Mouse (Mus musculus) heart, embryonic 11.5 days (tissue): ENCODE measurements at regions not wholly inside any gene's neighbourhood (a gene's known extent, or its start where the extent isn't known, plus 50 kb on each side); places are given as distances from the start of the nearest gene placed in this dataset.

Source experiments
- ATAC-seq: fragments of 200-750 bp; cut with Nextera tagmentation; replicated peaks from 2 replicates; pipeline ENCODE4 v1.8.0; 2017; ENCODE audit warnings: moderate library complexity; ENCODE audit not compliant: insufficient number of reproducible peaks, low FRiP score, low TSS enrichment
- H3K27ac ChIP-seq: fragments of 300-500 bp; sonication (generic); 2 replicates; pipeline ENCODE4 v1.5.1; 2014; ENCODE audit warnings: mild to moderate bottlenecking, low read depth, low read length
- H3K27me3 ChIP-seq: fragments of 300-500 bp; sonication (generic); 2 replicates; pipeline ENCODE4 v1.6.1; 2014; ENCODE audit warnings: mild to moderate bottlenecking, low read length, mixed read lengths; ENCODE audit not compliant: control insufficient read depth, insufficient read depth
- H3K36me3 ChIP-seq: fragments of 300-500 bp; sonication (generic); 2 replicates; pipeline ENCODE4 v1.6.1; 2014; ENCODE audit warnings: mild to moderate bottlenecking, low read length, moderate library complexity, mixed read lengths; ENCODE audit not compliant: control insufficient read depth, insufficient read depth
- H3K4me1 ChIP-seq: fragments of 300-500 bp; sonication (generic); 2 replicates; pipeline ENCODE4 v1.6.1; 2014; ENCODE audit warnings: low read length; ENCODE audit not compliant: control insufficient read depth, insufficient read depth
- H3K4me2 ChIP-seq: fragments of 300-500 bp; sonication (generic); 2 replicates; pipeline ENCODE4 v1.6.1; 2014; ENCODE audit warnings: mild to moderate bottlenecking, moderate library complexity
- H3K4me3 ChIP-seq: fragments of 300-500 bp; sonication (generic); 2 replicates; pipeline ENCODE4 v1.5.1; 2014; ENCODE audit warnings: low read depth, low read length
- H3K9ac ChIP-seq: fragments of 300-500 bp; sonication (generic); 2 replicates; pipeline ENCODE4 v1.6.1; 2014; ENCODE audit warnings: mild to moderate bottlenecking, low read depth, low read length, moderate library complexity
- H3K9me3 ChIP-seq: fragments of 300-500 bp; sonication (generic); replicated peaks from 2 replicates; pipeline ENCODE4 v1.6.1; 2016; ENCODE audit warnings: low read length; ENCODE audit not compliant: control insufficient read depth
- WGBS: fragments of 180-500 bp; shearing (Covaris S2); extraction: QIAGEN DNeasy Blood & Tissue Kit; methylation state at CpG from one replicate; pipeline ENCODE4 v1.1.7; 2014; ENCODE audit not compliant: insufficient replicate concordance; 5-methylcytosine and 5-hydroxymethylcytosine counted together

DNA sequence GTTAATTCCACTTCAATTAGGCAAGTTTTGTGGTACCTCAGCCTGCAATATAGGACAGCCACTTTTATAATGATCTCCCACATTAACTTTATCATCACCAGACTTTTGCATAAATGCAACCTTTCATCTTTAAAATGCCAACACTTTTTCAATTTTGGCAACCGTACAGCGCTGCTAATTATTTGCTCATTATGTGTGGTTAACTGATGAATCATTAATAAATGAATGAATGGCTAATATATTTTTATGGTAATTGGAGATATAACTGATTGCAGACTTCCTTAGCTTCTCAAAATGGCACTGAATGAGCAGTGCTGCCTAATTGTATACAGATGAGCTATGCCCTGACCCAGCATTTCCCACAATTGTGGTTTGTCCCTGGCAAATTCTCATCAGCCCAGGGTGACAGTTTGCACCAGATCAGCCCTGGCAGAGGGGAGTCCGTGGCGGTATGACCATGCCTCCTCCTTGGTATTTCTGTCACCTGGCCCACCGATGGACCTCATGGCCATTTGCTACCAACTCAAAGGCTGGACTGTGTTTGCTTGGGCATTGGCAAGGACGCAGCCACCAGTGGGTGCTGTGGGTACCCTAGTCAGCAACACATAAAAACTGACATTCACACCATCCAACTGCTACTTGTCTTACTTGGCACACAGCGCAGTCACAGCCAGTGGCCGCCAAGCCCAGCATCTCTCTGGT, 173.7 kb upstream of the Lmo4 start:
- H3K27me3 ChIP-seq = no peaks in the 10 kb centered on the region
- 88% methylated on average over 8 of the region's 8 CpGs for WGBS
- H3K36me3 ChIP-seq = no peaks in the 10 kb centered on the region
- no peak overlapping the region for H3K4me3 ChIP-seq
- no peak overlapping the region for H3K9ac ChIP-seq
- no peak overlapping the region for H3K27ac ChIP-seq
- H3K9me3 ChIP-seq = no peaks in the 10 kb centered on the region
- 0 out of 2 replicates have a peak, but pooled peaks cover 3% of the 10 kb centered on the region for H3K4me1 ChIP-seq
- no peak for ATAC-seq
- no peak overlapping the region for H3K4me2 ChIP-seq

DNA sequence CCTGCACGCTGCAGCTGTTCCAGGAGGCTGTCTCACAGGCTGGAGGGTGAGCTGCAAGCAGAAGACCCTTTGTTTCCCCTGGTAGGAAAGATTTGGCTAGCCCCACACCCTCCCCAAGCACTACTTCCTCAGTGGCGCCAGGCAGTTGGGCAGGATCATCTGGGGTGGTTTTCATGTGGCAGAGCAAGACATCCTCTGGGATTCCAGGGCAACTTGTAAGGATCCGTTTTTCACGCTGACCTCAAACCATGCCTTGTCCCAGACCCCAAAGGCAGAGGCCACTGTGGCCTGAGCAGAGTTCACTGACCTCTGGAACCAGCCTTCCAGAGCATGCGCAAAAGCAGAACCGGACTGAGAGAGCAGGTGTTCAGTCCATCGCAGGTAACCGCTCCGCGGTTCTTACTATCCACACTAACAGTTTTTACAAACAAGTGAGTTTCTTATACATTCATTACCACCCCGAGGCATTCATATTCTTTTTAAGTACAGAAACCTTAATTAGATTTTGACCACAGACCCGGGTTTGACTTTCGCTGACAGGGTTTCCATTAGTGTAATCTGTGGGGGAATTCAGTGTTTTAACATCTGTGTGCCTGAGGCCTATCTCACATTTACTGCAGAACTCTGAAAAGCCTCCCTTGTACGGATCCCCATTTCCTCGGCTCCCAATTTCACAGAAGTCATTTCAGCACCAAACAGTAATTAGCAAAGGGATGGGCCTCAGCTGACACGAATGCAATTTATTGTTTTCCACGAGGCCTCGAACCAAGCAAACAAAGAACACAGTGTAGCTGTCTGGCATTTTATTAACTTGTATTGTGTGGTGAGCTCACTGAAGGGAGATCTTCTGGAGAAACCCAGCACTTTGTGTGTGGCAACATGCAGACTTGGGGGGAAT, 172.9 kb upstream of the Lmo4 start:
- 0 out of 2 replicates have a peak, but pooled peaks cover 3% of the 10 kb centered on the region for H3K4me1 ChIP-seq
- H3K27ac ChIP-seq = no peak overlapping the region
- H3K9me3 ChIP-seq = no peaks in the 10 kb centered on the region
- no peak overlapping the region for H3K9ac ChIP-seq
- no peak overlapping the region for H3K4me3 ChIP-seq
- WGBS = 73% methylated on average over 18 of the region's 18 CpGs
- no peaks in the 10 kb centered on the region for H3K36me3 ChIP-seq
- H3K27me3 ChIP-seq = no peaks in the 10 kb centered on the region
- no peak overlapping the region for H3K4me2 ChIP-seq
- no peak for ATAC-seq

DNA sequence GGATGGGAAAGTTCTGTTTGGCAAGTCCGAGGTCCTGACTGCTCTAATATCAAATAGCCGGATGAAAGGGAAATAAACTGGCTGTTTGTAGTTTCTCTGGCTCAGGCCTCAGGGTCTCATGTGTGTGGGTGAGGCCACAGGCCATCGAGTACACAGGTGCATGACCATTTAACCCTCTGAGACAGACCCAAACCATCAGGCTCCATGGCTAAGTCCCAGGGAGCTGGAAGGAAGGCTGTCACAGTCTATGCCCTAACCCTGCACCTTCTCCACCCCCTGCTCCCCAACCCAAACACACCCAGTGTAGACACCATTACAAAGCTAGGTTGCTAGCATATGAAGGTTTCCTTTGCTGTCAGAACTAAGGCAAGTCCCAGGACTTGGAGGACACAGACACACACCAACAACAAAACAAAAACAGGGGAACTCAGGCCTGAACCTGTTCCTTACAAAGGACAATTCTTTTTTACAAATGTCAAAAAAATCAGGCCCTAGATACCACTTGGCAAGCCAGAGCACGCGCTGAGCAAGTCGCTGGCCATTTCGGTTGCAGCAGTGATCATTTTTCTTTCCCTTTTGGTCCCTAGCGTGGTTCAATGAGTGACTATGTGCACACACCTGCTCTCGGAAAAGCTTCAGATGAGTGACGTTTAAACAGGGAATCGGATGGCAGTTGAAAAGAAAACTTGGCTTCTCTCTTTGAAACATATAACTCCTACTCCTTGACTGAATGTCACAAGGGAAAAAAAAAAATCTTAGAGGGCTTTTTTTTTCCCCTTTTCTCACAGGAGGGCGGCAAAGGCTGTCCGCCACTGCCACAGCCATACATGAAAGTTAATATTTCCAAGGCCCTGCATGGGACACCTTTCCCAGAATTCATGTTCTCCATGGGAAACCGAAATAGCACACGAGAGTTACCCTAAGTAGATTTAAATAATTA, 171.7 kb upstream of the Lmo4 start:
- Histone ChIP-seq H3K36me3 (no peaks in the 10 kb centered on the region), H3K4me3 (no peak overlapping the region), H3K4me1 (0 out of 2 replicates have a peak, but pooled peaks cover 3% of the 10 kb centered on the region), H3K27me3 (no peaks in the 10 kb centered on the region), H3K9me3 (no peaks in the 10 kb centered on the region), H3K27ac (no peak overlapping the region), H3K9ac (no peak overlapping the region), H3K4me2 (no peak overlapping the region)
- ATAC-seq = no peak
- WGBS = 75% methylated on average over 15 of the region's 15 CpGs

DNA sequence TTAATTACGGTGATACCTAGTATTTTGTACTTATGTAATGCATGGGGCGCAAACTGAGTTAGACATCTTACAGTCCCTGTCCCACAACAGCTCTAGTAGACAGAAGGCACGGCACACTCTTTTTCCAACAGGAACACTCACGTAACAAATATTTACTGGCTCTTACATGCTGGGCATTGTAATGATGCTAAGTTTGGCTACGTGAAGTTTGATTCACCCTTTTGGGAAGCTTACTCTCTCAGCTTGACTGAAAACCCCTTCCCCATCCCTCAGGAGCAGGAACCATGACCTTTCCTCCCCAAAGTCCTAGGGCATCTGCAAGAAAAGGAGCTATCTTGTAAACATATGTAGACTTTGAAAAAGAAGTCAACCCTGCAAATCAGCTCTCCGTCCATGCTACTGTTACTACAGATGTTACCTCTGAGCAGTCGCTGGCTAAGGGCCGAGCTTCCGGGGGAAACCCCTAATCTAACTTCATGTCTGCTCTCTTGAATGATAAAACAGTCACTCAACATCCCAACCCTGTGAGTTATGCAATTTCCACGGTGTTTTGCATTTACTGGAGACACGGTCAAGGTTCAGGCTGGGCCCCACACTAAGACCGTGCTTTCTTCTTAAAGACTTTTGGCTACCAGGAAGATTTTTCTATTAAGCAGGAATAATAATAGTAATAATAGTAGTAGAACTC, 170.8 kb upstream of the Lmo4 start:
- no peak overlapping the region for H3K4me3 ChIP-seq
- WGBS = 65% methylated on average over 12 of the region's 12 CpGs
- H3K27ac ChIP-seq = no peak overlapping the region
- 0 out of 2 replicates have a peak, but pooled peaks cover 3% of the 10 kb centered on the region for H3K4me1 ChIP-seq
- H3K36me3 ChIP-seq = no peaks in the 10 kb centered on the region
- ATAC-seq = no peak
- H3K9ac ChIP-seq = no peak overlapping the region
- no peak overlapping the region for H3K4me2 ChIP-seq
- H3K27me3 ChIP-seq = no peaks in the 10 kb centered on the region
- no peaks in the 10 kb centered on the region for H3K9me3 ChIP-seq

DNA sequence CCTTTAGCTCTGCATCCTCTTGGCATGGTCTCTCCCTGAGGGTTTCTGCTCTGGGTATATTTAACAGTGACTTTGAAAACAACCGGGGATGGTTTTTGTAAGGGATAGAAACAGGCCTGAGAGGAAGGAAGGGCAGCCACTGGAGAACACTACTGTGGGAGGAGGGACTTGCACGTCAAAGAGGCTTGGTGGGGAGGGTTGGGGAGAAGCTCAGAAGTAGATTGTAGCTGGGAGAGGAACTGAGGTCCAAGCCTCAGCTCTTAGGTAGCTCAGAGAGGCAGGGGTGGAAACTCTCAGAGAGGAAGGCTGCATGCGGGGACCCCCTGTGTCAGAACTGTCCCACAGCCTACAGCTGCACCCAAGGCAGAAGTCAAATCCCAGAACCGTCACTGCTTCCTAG, 163.3 kb upstream of the Lmo4 start:
- no peaks in the 10 kb centered on the region for H3K27me3 ChIP-seq
- H3K36me3 ChIP-seq = no peaks in the 10 kb centered on the region
- H3K27ac ChIP-seq = no peak overlapping the region
- H3K4me1 ChIP-seq = no peaks in the 10 kb centered on the region; the same call in 1 of the 2 replicates
- H3K9ac ChIP-seq = no peak overlapping the region
- H3K9me3 ChIP-seq = no peaks in the 10 kb centered on the region
- 66% methylated on average over 4 of the region's 4 CpGs for WGBS
- no peak overlapping the region for H3K4me2 ChIP-seq
- no peak overlapping the region for H3K4me3 ChIP-seq
- ATAC-seq = no peak

DNA sequence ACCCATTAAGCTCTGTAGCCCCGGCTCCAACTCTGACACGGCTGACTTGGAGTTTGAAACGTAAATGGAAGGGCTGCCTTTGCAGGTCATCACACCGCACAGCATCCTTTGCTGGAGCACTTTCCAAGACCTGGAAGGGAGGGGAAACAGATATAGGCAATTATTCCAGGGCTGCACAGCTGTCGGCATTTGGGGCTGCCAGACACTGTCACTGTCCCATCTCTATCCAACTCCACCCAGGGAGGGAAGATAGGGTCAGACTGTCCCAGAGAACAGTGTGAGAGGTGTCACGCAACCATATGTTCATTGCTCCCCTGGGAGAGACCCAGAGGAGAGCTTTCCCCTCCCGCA, 162.7 kb upstream of the Lmo4 start:
- 33% methylated on average over 7 of the region's 7 CpGs for WGBS
- Histone ChIP-seq H3K36me3 (no peaks in the 10 kb centered on the region), H3K4me3 (peak overlapping the region; percentile 20; the same call in 1 of the 2 replicates), H3K9me3 (no peaks in the 10 kb centered on the region), H3K4me1 (no peaks in the 10 kb centered on the region; the same call in 1 of the 2 replicates), H3K9ac (no peak overlapping the region), H3K27ac (no peak overlapping the region), H3K4me2 (peak overlapping the region; percentile 60), H3K27me3 (no peaks in the 10 kb centered on the region)
- ATAC-seq = no peak

DNA sequence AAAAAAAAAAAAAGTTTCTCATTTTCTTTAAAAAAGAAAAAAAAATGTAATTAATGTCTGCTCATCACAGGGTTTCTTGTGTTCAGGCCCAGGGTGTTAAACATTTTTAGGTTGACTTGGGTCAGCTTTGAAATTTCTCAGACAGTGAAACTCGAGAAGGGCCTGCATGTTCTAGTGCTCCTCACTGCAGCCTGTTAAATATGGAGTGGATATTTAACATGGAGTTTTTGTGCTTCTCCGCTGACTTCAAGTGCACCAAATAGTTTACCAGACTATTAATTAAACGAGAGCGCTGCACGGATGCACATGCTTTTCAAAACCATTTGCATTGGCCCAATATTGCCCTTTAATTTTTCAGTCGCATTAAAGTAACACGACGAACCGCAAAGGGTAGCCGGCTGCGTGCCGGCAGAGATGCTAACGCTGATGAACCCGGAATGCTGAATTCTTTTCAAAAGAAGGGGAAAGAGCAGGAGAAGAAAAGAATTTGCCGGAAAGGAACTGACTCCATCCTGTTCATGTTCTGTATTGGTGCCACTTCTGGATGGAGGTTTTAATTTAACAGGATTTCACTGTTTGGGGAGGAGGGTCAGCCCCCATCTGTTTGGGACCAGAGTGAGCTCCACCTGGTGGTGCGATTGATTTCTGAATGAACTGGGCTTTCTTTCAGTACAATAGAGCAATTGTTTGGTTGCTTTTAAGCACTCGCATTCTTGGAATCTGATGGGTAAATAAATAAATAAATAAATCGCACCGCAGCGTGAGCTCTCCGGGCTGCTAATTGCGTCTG, 162.2 kb upstream of the Lmo4 start:
- peak overlapping the region; percentile 60 for H3K4me2 ChIP-seq
- H3K9ac ChIP-seq = no peak overlapping the region
- WGBS = 38% methylated on average over 22 of the region's 22 CpGs
- peak overlapping the region; percentile 20; the same call in 1 of the 2 replicates for H3K4me3 ChIP-seq
- H3K4me1 ChIP-seq = no peaks in the 10 kb centered on the region; the same call in 1 of the 2 replicates
- no peaks in the 10 kb centered on the region for H3K36me3 ChIP-seq
- H3K27me3 ChIP-seq = no peaks in the 10 kb centered on the region
- H3K9me3 ChIP-seq = no peaks in the 10 kb centered on the region
- no peak overlapping the region for H3K27ac ChIP-seq
- no peak for ATAC-seq
